Mouse (Mus musculus) lung, adult 10 weeks (tissue): ENCODE data around the gene Gm13694. TPM values are rescaled to one million over a fixed set of nuclear protein-coding genes. Genes with fewer than 3 reads are reported as not detected.

Experiments used
- polyA plus RNA-seq: library from polyadenylated mRNA; stranded (reverse); fragments of 350-450 nt; fragmentation: Illumina TruSeq; extraction: RNeasy Lipid Tissue Mini Kit (QIAGEN cat#74804); gene quantifications from one replicate; pipeline ENCODE4 v1.2.3, GENCODE M21; 2014; ENCODE audit warnings: low read depth, low replicate concordance; ENCODE audit not compliant: insufficient read depth

The Gm13694 gene
- not detected for polyA plus RNA-seq

GRCm38 (mm10) chr2:83978633-83979032 is at the start of gene Gm13694:
Gm13694 (plus strand) TSS chr2:83978933.

DNA sequence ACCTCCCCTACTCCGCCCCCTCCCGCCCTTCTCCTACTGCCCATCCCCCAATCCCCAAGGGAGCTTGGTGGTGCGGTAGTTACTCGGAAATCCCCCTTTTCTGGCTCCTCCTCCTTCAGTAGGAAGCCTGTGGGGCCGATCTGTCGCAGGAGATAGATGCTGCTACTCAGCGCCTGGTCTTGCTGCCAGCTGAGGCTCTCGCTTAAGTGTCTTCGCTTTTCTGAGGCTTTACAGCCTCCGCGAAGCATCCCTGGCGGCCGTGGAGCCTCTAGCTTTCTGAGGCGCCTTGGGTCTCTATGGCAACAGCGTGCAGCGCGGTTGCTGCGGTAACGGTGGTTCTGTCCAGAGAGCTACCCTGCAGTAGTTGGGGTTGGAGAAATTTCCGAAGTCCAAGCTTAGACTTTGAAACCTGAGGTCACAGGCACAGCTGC is 37.8 kb upstream of the Gm13694 start, which contains the start of gene Zswim2:
Zswim2 (minus strand) TSS at position 298 of the 431 bp plus-strand sequence.

DNA sequence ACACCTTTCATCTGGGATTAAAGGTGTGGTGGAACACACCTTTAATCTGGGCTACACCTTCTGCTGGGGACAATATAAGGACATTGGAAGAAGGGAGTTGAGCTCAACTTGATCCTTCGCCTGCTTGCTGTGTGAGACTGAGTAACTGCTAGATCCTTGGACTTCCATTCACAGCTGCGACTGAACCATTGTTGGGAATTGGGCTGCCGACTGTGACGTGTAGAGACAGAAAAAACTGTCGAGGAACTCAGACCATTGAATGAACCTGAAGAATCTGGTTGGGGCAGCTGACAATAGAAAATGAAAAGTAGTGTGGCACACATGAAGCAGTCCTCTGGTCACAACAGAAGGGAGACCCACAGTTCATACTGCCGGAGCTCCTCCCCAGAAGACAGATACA is 23.3 kb upstream of the Gm13694 start, which contains the start of gene Gm13698:
Gm13698 (plus strand) TSS at position 301 of the 400 bp plus-strand sequence.

GRCm38 (mm10) chr2:83961203-83961602 is 17.5 kb upstream of the Gm13694 start, which contains the start of gene Gm13693:
Gm13693 (plus strand) TSS chr2:83961503.

GRCm38 (mm10) chr2:83967013-83967412 is 11.7 kb upstream of the Gm13694 start, which contains the start of gene Gm13695:
Gm13695 (plus strand) TSS chr2:83967313.

DNA sequence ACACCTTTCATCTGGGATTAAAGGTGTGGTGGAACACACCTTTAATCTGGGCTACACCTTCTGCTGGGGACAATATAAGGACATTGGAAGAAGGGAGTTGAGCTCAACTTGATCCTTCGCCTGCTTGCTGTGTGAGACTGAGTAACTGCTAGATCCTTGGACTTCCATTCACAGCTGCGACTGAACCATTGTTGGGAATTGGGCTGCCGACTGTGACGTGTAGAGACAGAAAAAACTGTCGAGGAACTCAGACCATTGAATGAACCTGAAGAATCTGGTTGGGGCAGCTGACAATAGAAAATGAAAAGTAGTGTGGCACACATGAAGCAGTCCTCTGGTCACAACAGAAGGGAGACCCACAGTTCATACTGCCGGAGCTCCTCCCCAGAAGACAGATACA is 5.9 kb upstream of the Gm13694 start, which contains the start of gene Gm13696:
Gm13696 (plus strand) TSS at position 301 of the 400 bp plus-strand sequence.

GRCm38 (mm10) chr2:83984443-83984842 is 5.7 kb downstream of the Gm13694 start, which contains the start of gene Gm13697:
Gm13697 (plus strand) TSS chr2:83984743.

DNA sequence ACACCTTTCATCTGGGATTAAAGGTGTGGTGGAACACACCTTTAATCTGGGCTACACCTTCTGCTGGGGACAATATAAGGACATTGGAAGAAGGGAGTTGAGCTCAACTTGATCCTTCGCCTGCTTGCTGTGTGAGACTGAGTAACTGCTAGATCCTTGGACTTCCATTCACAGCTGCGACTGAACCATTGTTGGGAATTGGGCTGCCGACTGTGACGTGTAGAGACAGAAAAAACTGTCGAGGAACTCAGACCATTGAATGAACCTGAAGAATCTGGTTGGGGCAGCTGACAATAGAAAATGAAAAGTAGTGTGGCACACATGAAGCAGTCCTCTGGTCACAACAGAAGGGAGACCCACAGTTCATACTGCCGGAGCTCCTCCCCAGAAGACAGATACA is 11.5 kb downstream of the Gm13694 start, which contains the start of gene Gm13691:
Gm13691 (plus strand) TSS at position 301 of the 400 bp plus-strand sequence.

Other genes with a start within 250 kb of the Gm13694 start
- 0.46 TPM for gene Fam171b, start 166.3 kb upstream of the Gm13694 start, polyA plus RNA-seq
- gene Zswim2, start 37.7 kb upstream of the Gm13694 start, polyA plus RNA-seq = not detected
- not detected for gene Gm13698, start 23.2 kb upstream of the Gm13694 start, polyA plus RNA-seq
- not detected for gene Gm13693, start 17.4 kb upstream of the Gm13694 start, polyA plus RNA-seq
- gene Gm13695, start 11.6 kb upstream of the Gm13694 start, polyA plus RNA-seq = not detected
- gene Gm13696, start 5.8 kb upstream of the Gm13694 start, polyA plus RNA-seq = not detected
- not detected for gene Gm13697, start 5.8 kb downstream of the Gm13694 start, polyA plus RNA-seq
- not detected for gene Gm13691, start 11.6 kb downstream of the Gm13694 start, polyA plus RNA-seq